Mouse (Mus musculus) liver, postnatal 0 days (tissue): Measurements from ENCODE around the gene Filip1.

Experiments used
- CTCF ChIP-seq: sonication (generic); IDR thresholded peaks from 2 replicates; pipeline ENCODE4 v1.5.1; 2016; ENCODE audit warnings: antibody characterized with exemption, low read depth
- EP300 ChIP-seq: IDR thresholded peaks from 2 replicates; pipeline ENCODE4 v1.6.1; 2016; ENCODE audit warnings: antibody characterized with exemption, low read depth, mild to moderate bottlenecking

DNA sequence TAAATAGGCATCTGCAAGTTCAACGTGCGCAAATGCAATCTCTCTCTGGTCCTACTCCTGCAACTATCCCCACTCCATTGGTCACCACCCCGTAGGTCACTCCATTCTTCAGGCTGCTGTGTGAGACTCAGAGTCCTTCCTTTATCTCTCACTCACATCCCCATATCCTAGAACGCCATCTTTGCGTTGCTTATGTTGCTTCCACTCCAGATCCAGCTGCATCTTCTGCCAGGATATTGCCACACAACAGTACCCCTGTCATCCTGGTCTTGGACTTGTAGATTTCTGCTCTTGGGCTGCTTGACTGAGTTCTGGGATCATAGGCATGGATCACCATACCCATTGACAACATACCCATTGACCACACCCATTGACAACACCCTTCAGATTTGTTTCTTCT lies 62.0 kb downstream of the Filip1 start:
- TF ChIP-seq CTCF: no peak
- no peak for TF ChIP-seq EP300
